ENCODE assay signal across 25 mouse cellular contexts in the genomic region with DNA sequence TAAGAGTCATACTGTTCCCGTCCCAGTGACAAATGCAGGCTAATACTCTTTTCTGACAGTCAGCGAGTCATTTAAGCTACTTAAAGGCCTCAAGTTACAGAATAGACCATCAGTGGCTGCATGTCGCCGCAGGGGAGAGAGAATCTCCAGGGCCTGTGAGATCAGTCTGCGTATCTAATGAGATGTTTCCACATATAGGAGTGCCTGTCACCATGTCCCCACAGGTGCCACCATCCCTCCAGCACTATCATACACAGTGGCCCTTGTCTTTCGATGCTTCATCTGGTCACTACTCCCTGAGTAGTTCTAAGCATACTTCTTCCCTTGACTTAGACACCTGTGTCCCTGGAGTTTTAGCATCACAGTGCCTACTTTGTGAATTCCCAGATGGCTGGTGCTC.
DNase-seq lines count a peak whose midpoint lies in the region; ATAC-seq lines count a peak whose summit lies in the region.
"Had no signal": no experiment of that assay in that cellular context is flagged by ENCODE, and none has a peak within 500 bp of the region (broad histone marks: within the 10 kb centered on the region; RNA-seq: fewer than 3 reads in every experiment).

No protein-coding gene starts in this region.

- peak; percentile 51; the same call in 1 of the 2 replicates for ATAC-seq in hindbrain, embryonic 11.5 days (ENCODE audit: low FRiP score)
- no peak for ATAC-seq in hindbrain, embryonic 14.5 days (ENCODE audit: low FRiP score)
- peak; percentile 17; the same call in 1 of the 2 replicates for ATAC-seq in midbrain, embryonic 14.5 days (ENCODE audit: low FRiP score, low TSS enrichment)
- ATAC-seq: activated CD4-positive, CD25-positive, alpha-beta regulatory T cell, adult 4 months; forebrain, embryonic 14.5 days; forebrain, postnatal 0 days had no signal

- H3K27me3 ChIP-seq in hindbrain, embryonic 11.5 days (ENCODE audit: control insufficient read depth, insufficient read depth, low read length), result no peaks in the 10 kb centered on the region
- H3K27me3 ChIP-seq in hindbrain, embryonic 14.5 days (ENCODE audit: control insufficient read depth, insufficient read depth, low read length), result no peaks in the 10 kb centered on the region
- no peaks in the 10 kb centered on the region for H3K27me3 ChIP-seq in midbrain, embryonic 14.5 days (ENCODE audit: control insufficient read depth, insufficient read depth, low read length)
- H3K27me3 ChIP-seq in midbrain, embryonic 10.5 days (ENCODE audit: low read depth, poor library complexity, severe bottlenecking), result no peaks in the 10 kb centered on the region
- H3K27me3 ChIP-seq: embryonic facial prominence, embryonic 12.5 days; embryonic facial prominence, embryonic 15.5 days; heart, embryonic 13.5 days; hindbrain, embryonic 12.5 days had no signal

- 62% methylated on average over 6 of the region's 6 CpGs for WGBS in hindbrain, embryonic 11.5 days
- WGBS in hindbrain, embryonic 14.5 days, result 51% methylated on average over 6 of the region's 6 CpGs
- WGBS in midbrain, embryonic 14.5 days, result 32% methylated on average over 6 of the region's 6 CpGs
- WGBS in midbrain, embryonic 10.5 days, result 45% methylated on average over 6 of the region's 6 CpGs

- no peak overlapping the region for H3K27ac ChIP-seq in hindbrain, embryonic 11.5 days (ENCODE audit: low read depth, low read length)
- H3K27ac ChIP-seq in hindbrain, embryonic 14.5 days, result no peak overlapping the region
- H3K27ac ChIP-seq in midbrain, embryonic 14.5 days (replicated peaks; ENCODE audit: low read depth, low read length), result no peak overlapping the region
- H3K27ac ChIP-seq in midbrain, embryonic 10.5 days (replicated peaks), result no peak overlapping the region
- H3K27ac ChIP-seq: embryonic facial prominence, embryonic 12.5 days; embryonic facial prominence, embryonic 15.5 days; heart, adult 2 months; heart, embryonic 10.5 days; heart, embryonic 13.5 days; hindbrain, embryonic 12.5 days had no signal

- H3K4me2 ChIP-seq in hindbrain, embryonic 11.5 days (replicated peaks; ENCODE audit: low read depth, low read length), result no peak overlapping the region
- no peak overlapping the region for H3K4me2 ChIP-seq in hindbrain, embryonic 14.5 days (replicated peaks)
- H3K4me2 ChIP-seq in midbrain, embryonic 14.5 days (ENCODE audit: low read length), result no peak overlapping the region
- H3K4me2 ChIP-seq: embryonic facial prominence, embryonic 12.5 days; embryonic facial prominence, embryonic 15.5 days; heart, embryonic 13.5 days; hindbrain, embryonic 12.5 days had no signal

- H3K4me3 ChIP-seq in hindbrain, embryonic 11.5 days (ENCODE audit: low read depth, low read length), result no peak overlapping the region
- no peak overlapping the region for H3K4me3 ChIP-seq in hindbrain, embryonic 14.5 days (replicated peaks; ENCODE audit: low read length)
- H3K4me3 ChIP-seq in midbrain, embryonic 14.5 days (replicated peaks; ENCODE audit: low read depth, low read length), result no peak overlapping the region
- H3K4me3 ChIP-seq in midbrain, embryonic 10.5 days, result no peak overlapping the region
- H3K4me3 ChIP-seq: embryonic facial prominence, embryonic 12.5 days; embryonic facial prominence, embryonic 15.5 days; heart, adult 2 months; heart, embryonic 10.5 days; heart, embryonic 13.5 days; hindbrain, embryonic 12.5 days had no signal

- H3K9me3 ChIP-seq in hindbrain, embryonic 11.5 days (ENCODE audit: control insufficient read depth, low read length), result no peaks in the 10 kb centered on the region
- H3K9me3 ChIP-seq in hindbrain, embryonic 14.5 days (ENCODE audit: control insufficient read depth, low read length), result no peaks in the 10 kb centered on the region
- no peaks in the 10 kb centered on the region for H3K9me3 ChIP-seq in midbrain, embryonic 14.5 days (ENCODE audit: control insufficient read depth, low read length)
- H3K9me3 ChIP-seq in midbrain, embryonic 10.5 days (replicated peaks), result no peaks in the 10 kb centered on the region
- H3K9me3 ChIP-seq: embryonic facial prominence, embryonic 12.5 days; embryonic facial prominence, embryonic 15.5 days; heart, embryonic 10.5 days; heart, embryonic 13.5 days; hindbrain, embryonic 12.5 days had no signal

- H3K9ac ChIP-seq in hindbrain, embryonic 11.5 days (ENCODE audit: low read depth, low read length), result no peak overlapping the region
- H3K9ac ChIP-seq in hindbrain, embryonic 14.5 days, result no peak overlapping the region
- H3K9ac ChIP-seq in midbrain, embryonic 14.5 days (replicated peaks; ENCODE audit: low read length), result no peak overlapping the region
- H3K9ac ChIP-seq: embryonic facial prominence, embryonic 12.5 days; embryonic facial prominence, embryonic 15.5 days; forebrain, postnatal 0 days; heart, embryonic 13.5 days; hindbrain, embryonic 12.5 days had no signal

- no peaks in the 10 kb centered on the region for H3K4me1 ChIP-seq in hindbrain, embryonic 11.5 days (replicated peaks; ENCODE audit: control insufficient read depth, insufficient read depth, low read length)
- H3K4me1 ChIP-seq in hindbrain, embryonic 14.5 days (replicated peaks; ENCODE audit: control insufficient read depth, insufficient read depth, low read length), result 0 out of 2 replicates have a peak, but pooled peaks cover 3% of the 10 kb centered on the region
- peaks cover 8% of the 10 kb centered on the region; the same call in 1 of the 2 replicates for H3K4me1 ChIP-seq in midbrain, embryonic 14.5 days (ENCODE audit: control insufficient read depth, insufficient read depth, low read length)
- H3K4me1 ChIP-seq in midbrain, embryonic 10.5 days, result peaks cover 5% of the 10 kb centered on the region
- H3K4me1 ChIP-seq: embryonic facial prominence, embryonic 12.5 days; embryonic facial prominence, embryonic 15.5 days; heart, embryonic 10.5 days; heart, embryonic 13.5 days had no signal

- no peak for DNase-seq in hindbrain, embryonic 11.5 days (ENCODE audit: low spot score)
- no peak for DNase-seq in hindbrain, embryonic 14.5 days (ENCODE audit: low spot score)
- DNase-seq in midbrain, embryonic 14.5 days, result peak; percentile 29
- no peak for DNase-seq in midbrain, embryonic 10.5 days (ENCODE audit: low spot score)
- DNase-seq in retina, embryonic 14.5 days (ENCODE audit: low spot score), result peak; percentile 39
- no peak for DNase-seq in frontal cortex, postnatal 14 days (ENCODE audit: low spot score in 2 of 2)
- no peak for DNase-seq in lung, postnatal 10 days
- DNase-seq: adrenal gland, adult 8-10 months; adrenal gland, postnatal 36 days; cerebellum, adult 11 months; cerebellum, adult 2 months; cerebellum, adult 9-11 months; cerebellum, postnatal 25 days; forebrain, postnatal 0 days; gastrocnemius, postnatal 25 days; heart, adult 2 months; heart, postnatal 14 days; heart, postnatal 4 days had no signal

- H3K36me3 ChIP-seq in hindbrain, embryonic 11.5 days (ENCODE audit: control insufficient read depth, insufficient read depth, low read length), result no peaks in the 10 kb centered on the region
- no peaks in the 10 kb centered on the region for H3K36me3 ChIP-seq in hindbrain, embryonic 14.5 days (replicated peaks; ENCODE audit: control insufficient read depth, insufficient read depth)
- H3K36me3 ChIP-seq in midbrain, embryonic 14.5 days (ENCODE audit: control insufficient read depth, insufficient read depth, low read length), result no peaks in the 10 kb centered on the region
- no peaks in the 10 kb centered on the region for H3K36me3 ChIP-seq in midbrain, embryonic 10.5 days
- H3K36me3 ChIP-seq: embryonic facial prominence, embryonic 12.5 days; embryonic facial prominence, embryonic 15.5 days; heart, embryonic 10.5 days; heart, embryonic 13.5 days; hindbrain, embryonic 12.5 days had no signal

Comparison
In these comparisons a context has a peak if more than half of its experiments do, and no peak if none do; other contexts are left out.
1. DNase-seq: peak in midbrain, embryonic 14.5 days (single experiment) and retina, embryonic 14.5 days (single experiment); none in hindbrain, embryonic 11.5 days (single experiment), hindbrain, embryonic 14.5 days (single experiment), midbrain, embryonic 10.5 days (single experiment), frontal cortex, postnatal 14 days (0 of 2) and lung, postnatal 10 days (single experiment).